Comparison of ENCODE assay signal across 19 mouse cellular contexts in genomic region chr2:174121411-174121947, GRCm38 (mm10). TPM values are rescaled to one million over a fixed set of nuclear protein-coding genes. Genes with fewer than 3 reads are reported as not detected.
DNase-seq lines count a peak whose midpoint lies in the region; ATAC-seq and TF ChIP-seq lines count a peak whose summit lies in the region.
"Had no signal": no experiment of that assay in that cellular context is flagged by ENCODE, and none has a peak within 500 bp of the region (broad histone marks: within the 10 kb centered on the region; RNA-seq: fewer than 3 reads in every experiment).

No protein-coding gene starts in this region.

- H3K27me3 ChIP-seq in kidney, embryonic 15.5 days: 0 out of 2 replicates have a peak, but pooled peaks cover 2% of the 10 kb centered on the region
- no peaks in the 10 kb centered on the region for H3K27me3 ChIP-seq in lung, embryonic 16.5 days (ENCODE audit: control insufficient read depth, insufficient read depth, low read depth, low read length)
- H3K27me3 ChIP-seq in E14TG2a.4 (ENCODE audit: insufficient read depth, low read length): peaks cover 52% of the 10 kb centered on the region
- H3K27me3 ChIP-seq in embryonic facial prominence, embryonic 10.5 days (replicated peaks; ENCODE audit: low read depth, poor library complexity, severe bottlenecking): no peaks in the 10 kb centered on the region
- no peaks in the 10 kb centered on the region for H3K27me3 ChIP-seq in forebrain, postnatal 0 days (ENCODE audit: insufficient read depth, low read length)
- H3K27me3 ChIP-seq: midbrain, embryonic 15.5 days; Patski; stomach, embryonic 15.5 days had no signal

- H3K27ac ChIP-seq in kidney, embryonic 15.5 days: no peak overlapping the region
- H3K27ac ChIP-seq in lung, embryonic 16.5 days (ENCODE audit: low read length): no peak overlapping the region
- no peak overlapping the region for H3K27ac ChIP-seq in embryonic facial prominence, embryonic 10.5 days (replicated peaks)
- no peak overlapping the region for H3K27ac ChIP-seq in forebrain, postnatal 0 days (ENCODE audit: low read depth, low read length)
- H3K27ac ChIP-seq: forebrain, embryonic 10.5 days; hindbrain, postnatal 0 days; midbrain, embryonic 15.5 days; stomach, embryonic 15.5 days had no signal

- peaks cover 84% of the 10 kb centered on the region for H3K36me3 ChIP-seq in kidney, embryonic 15.5 days
- H3K36me3 ChIP-seq in lung, embryonic 16.5 days (ENCODE audit: control insufficient read depth, insufficient read depth, low read length): peaks cover 48% of the 10 kb centered on the region
- H3K36me3 ChIP-seq in E14TG2a.4 (ENCODE audit: insufficient read depth, low read length): peaks cover 39% of the 10 kb centered on the region
- H3K36me3 ChIP-seq in embryonic facial prominence, embryonic 10.5 days (replicated peaks): peaks cover 83% of the 10 kb centered on the region
- peaks cover 29% of the 10 kb centered on the region for H3K36me3 ChIP-seq in forebrain, postnatal 0 days (ENCODE audit: insufficient read depth)
- H3K36me3 ChIP-seq: midbrain, embryonic 15.5 days had no signal

- peaks cover 3% of the 10 kb centered on the region for H3K4me1 ChIP-seq in kidney, embryonic 15.5 days
- H3K4me1 ChIP-seq in lung, embryonic 16.5 days (replicated peaks; ENCODE audit: control insufficient read depth, insufficient read depth, low read length): no peaks in the 10 kb centered on the region
- no peaks in the 10 kb centered on the region for H3K4me1 ChIP-seq in lung, adult 2 months (ENCODE audit: control insufficient read depth, insufficient read depth, low read length)
- H3K4me1 ChIP-seq in E14TG2a.4 (replicated peaks; ENCODE audit: low read depth, low read length): peaks cover 47% of the 10 kb centered on the region
- H3K4me1 ChIP-seq in embryonic facial prominence, embryonic 10.5 days: peaks cover 30% of the 10 kb centered on the region
- no peaks in the 10 kb centered on the region for H3K4me1 ChIP-seq in forebrain, postnatal 0 days (ENCODE audit: insufficient read depth)

- TF ChIP-seq CTCF in lung, adult 2 months (IDR thresholded peaks at IDR 0.05; ENCODE audit: insufficient read depth, low read length): no peak
- TF ChIP-seq CTCF in E14TG2a.4 (conservative IDR thresholded peaks at IDR 0.05; ENCODE audit: low read length): no peak
- no peak for TF ChIP-seq CTCF in forebrain, postnatal 0 days (IDR thresholded peaks at IDR 0.05; ENCODE audit: low read depth)

- ATAC-seq in kidney, embryonic 15.5 days (replicated peaks; ENCODE audit: low FRiP score): peak; percentile 31
- peak; percentile 41 for ATAC-seq in lung, embryonic 16.5 days (ENCODE audit: low read depth)
- no peak for ATAC-seq in forebrain, postnatal 0 days
- ATAC-seq: hindbrain, postnatal 0 days; midbrain, embryonic 15.5 days; Patski had no signal

- no peak for DNase-seq in kidney, adult 11 months
- DNase-seq in lung, adult 2 months: no peak
- peak; percentile 10 for DNase-seq in embryonic facial prominence, embryonic 10.5 days (ENCODE audit: low spot score)
- no peak for DNase-seq in forebrain, postnatal 0 days
- DNase-seq: gastrocnemius, postnatal 14 days; kidney, adult 8-10 months; layer of hippocampus, postnatal 36 days; right cerebral cortex, adult 18-20 months; spleen, adult 18-20 months; thymus, postnatal 25 days had no signal

- TF ChIP-seq POLR2A in lung, adult 2 months (IDR thresholded peaks at IDR 0.05; ENCODE audit: borderline replicate concordance, extremely low read depth, low read depth, low read length): no peak

- WGBS in kidney, embryonic 15.5 days: 82% methylated on average over 12 of the region's 12 CpGs
- WGBS in lung, embryonic 16.5 days: 74% methylated on average over 12 of the region's 12 CpGs
- 81% methylated on average over 12 of the region's 12 CpGs for WGBS in lung, adult 2 months
- 57% methylated on average over 12 of the region's 12 CpGs for WGBS in embryonic facial prominence, embryonic 10.5 days
- WGBS in forebrain, postnatal 0 days: 86% methylated on average over 12 of the region's 12 CpGs

- H3K9me3 ChIP-seq in kidney, embryonic 15.5 days (replicated peaks): peaks cover 6% of the 10 kb centered on the region
- H3K9me3 ChIP-seq in lung, embryonic 16.5 days (ENCODE audit: control insufficient read depth, low read length): peaks cover 11% of the 10 kb centered on the region
- peaks cover 17% of the 10 kb centered on the region for H3K9me3 ChIP-seq in E14TG2a.4 (ENCODE audit: low read length)
- peaks cover 17% of the 10 kb centered on the region; the same call in 1 of the 2 replicates for H3K9me3 ChIP-seq in embryonic facial prominence, embryonic 10.5 days
- no peaks in the 10 kb centered on the region; the same call in 1 of the 2 replicates for H3K9me3 ChIP-seq in forebrain, postnatal 0 days (ENCODE audit: low read length)
- H3K9me3 ChIP-seq: midbrain, embryonic 15.5 days; stomach, embryonic 15.5 days had no signal

- no peak overlapping the region for H3K4me2 ChIP-seq in kidney, embryonic 15.5 days
- no peak overlapping the region for H3K4me2 ChIP-seq in lung, embryonic 16.5 days (ENCODE audit: low read depth, low read length)
- no peak overlapping the region for H3K4me2 ChIP-seq in forebrain, postnatal 0 days (ENCODE audit: low read depth)
- H3K4me2 ChIP-seq: midbrain, embryonic 15.5 days; stomach, embryonic 15.5 days had no signal

- no peak overlapping the region for H3K9ac ChIP-seq in kidney, embryonic 15.5 days
- H3K9ac ChIP-seq in lung, embryonic 16.5 days (ENCODE audit: low read length): no peak overlapping the region
- H3K9ac ChIP-seq in forebrain, postnatal 0 days: no peak overlapping the region
- H3K9ac ChIP-seq: midbrain, embryonic 15.5 days; stomach, embryonic 15.5 days had no signal

- no peak overlapping the region for H3K4me3 ChIP-seq in kidney, embryonic 15.5 days (replicated peaks)
- H3K4me3 ChIP-seq in lung, embryonic 16.5 days (ENCODE audit: low read length): no peak overlapping the region
- no peak overlapping the region for H3K4me3 ChIP-seq in lung, adult 2 months (replicated peaks; ENCODE audit: extremely low read depth, low read depth, low read length)
- peak overlapping the region; percentile 57; the same call in 1 of the 2 replicates for H3K4me3 ChIP-seq in E14TG2a.4 (replicated peaks; ENCODE audit: low read length)
- H3K4me3 ChIP-seq in embryonic facial prominence, embryonic 10.5 days: no peak overlapping the region
- H3K4me3 ChIP-seq in forebrain, postnatal 0 days (ENCODE audit: low read depth, low read length): no peak overlapping the region
- H3K4me3 ChIP-seq: forebrain, embryonic 10.5 days; megakaryocyte, embryonic 14.5 days; midbrain, embryonic 15.5 days; stomach, embryonic 15.5 days had no signal

RNA-seq across cellular contexts. Expression of gene Npepl1, which starts 11.3 kb away (rescaled TPM):
- polyA plus RNA-seq in kidney, embryonic 15.5 days (2015; fragmentation: Nextera tagmentation; extraction: Ambion mirVana): 43.1 and 48.2 TPM in 2 replicates
- polyA plus RNA-seq in lung, embryonic 16.5 days (2015; fragmentation: Nextera tagmentation; extraction: Ambion mirVana): 61.7 and 68.1 TPM in 2 replicates
- polyA plus RNA-seq in lung, adult 2 months (2012; rRNA removed): 116 and 117 TPM in 2 replicates
- 38.4 and 40.5 TPM in 2 replicates for polyA plus RNA-seq in embryonic facial prominence, embryonic 10.5 days (2016; fragmentation: Nextera tagmentation; extraction: Ambion mirVana)
- total RNA-seq in forebrain, postnatal 0 days (2014; rRNA removed): 9.5 and 15.1 TPM in 2 replicates
- polyA plus RNA-seq in forebrain, postnatal 0 days (2015; fragmentation: Nextera tagmentation; extraction: Ambion mirVana): 17.0 TPM in 2 replicates

RNA-seq across cellular contexts. Expression of gene Stx16, which starts 45.4 kb away (rescaled TPM):
- polyA plus RNA-seq in kidney, embryonic 15.5 days (2015; fragmentation: Nextera tagmentation; extraction: Ambion mirVana): 11.2 and 12.8 TPM in 2 replicates
- polyA plus RNA-seq in lung, embryonic 16.5 days (2015; fragmentation: Nextera tagmentation; extraction: Ambion mirVana): 11.3 and 12.1 TPM in 2 replicates
- polyA plus RNA-seq in lung, adult 2 months (2012; rRNA removed): 35.0 and 43.1 TPM in 2 replicates
- polyA plus RNA-seq in embryonic facial prominence, embryonic 10.5 days (2016; fragmentation: Nextera tagmentation; extraction: Ambion mirVana): 10.6 and 11.2 TPM in 2 replicates
- 34.5 and 37.4 TPM in 2 replicates for total RNA-seq in forebrain, postnatal 0 days (2014; rRNA removed)
- polyA plus RNA-seq in forebrain, postnatal 0 days (2015; fragmentation: Nextera tagmentation; extraction: Ambion mirVana): 6.1 and 11.0 TPM in 2 replicates
